Mouse (Mus musculus) left cerebral cortex, postnatal 10 days (tissue): Measurements from ENCODE around the gene Slc25a11. TPM values are rescaled to one million over a fixed set of nuclear protein-coding genes. Genes with fewer than 3 reads are reported as not detected.

Experiments used
- DNase-seq, 2 experiments: peaks; one replicate each; pipeline ENCODE4 v3.0.0; 2021 to 2022; ENCODE audit warnings: low spot score in 2 of 2, mixed read lengths in 1 of 2; ENCODE audit errors: extremely low spot score in 1 of 2
- intact Hi-C: fragments of 180-260 bp; cut with DNase I; formaldehyde crosslinking; loops from one replicate; pipeline ENCODE4 v1.15.1; 2025
- total RNA-seq, 2 experiments: library from RNA; stranded (reverse); gene quantifications; 2 replicates each; pipeline ENCODE4 v1.2.3; 2021

The Slc25a11 gene
- total RNA-seq, 2 experiments from 2014 or later = 112 to 121 TPM

DNA sequence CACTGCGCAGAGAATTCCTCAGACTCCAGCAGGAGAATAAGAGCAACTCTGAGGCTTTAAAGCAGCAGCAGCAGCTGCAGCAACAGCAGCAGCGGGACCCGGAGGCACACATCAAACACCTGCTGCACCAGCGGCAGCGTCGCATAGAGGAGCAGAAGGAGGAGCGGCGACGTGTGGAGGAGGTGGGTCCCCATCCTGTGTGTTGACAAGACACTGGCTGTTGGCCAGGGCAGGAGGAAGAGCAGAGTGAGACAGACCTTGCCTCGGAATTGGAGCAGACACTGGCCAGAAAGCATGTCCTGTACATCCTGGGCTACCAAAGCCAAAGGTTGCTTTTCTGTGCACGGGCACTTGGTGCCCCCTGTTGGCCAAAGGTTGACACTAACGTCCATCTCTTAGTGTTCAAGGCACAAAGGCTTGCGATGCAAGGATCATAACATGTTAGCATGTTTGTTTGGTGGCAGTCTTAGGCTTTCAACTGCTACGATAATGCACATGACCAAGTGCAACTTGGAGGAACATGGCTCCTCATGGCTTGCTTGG is 42.2 kb downstream of the Slc25a11 start:
- intact Hi-C loops = loop anchor here (5.0 kb wide), 2 partner anchors 63 to 88 kb away; partner anchors contain the start of genes Gltpd2 and Pld2
- peak; percentile 46 to 76 for DNase-seq

DNA sequence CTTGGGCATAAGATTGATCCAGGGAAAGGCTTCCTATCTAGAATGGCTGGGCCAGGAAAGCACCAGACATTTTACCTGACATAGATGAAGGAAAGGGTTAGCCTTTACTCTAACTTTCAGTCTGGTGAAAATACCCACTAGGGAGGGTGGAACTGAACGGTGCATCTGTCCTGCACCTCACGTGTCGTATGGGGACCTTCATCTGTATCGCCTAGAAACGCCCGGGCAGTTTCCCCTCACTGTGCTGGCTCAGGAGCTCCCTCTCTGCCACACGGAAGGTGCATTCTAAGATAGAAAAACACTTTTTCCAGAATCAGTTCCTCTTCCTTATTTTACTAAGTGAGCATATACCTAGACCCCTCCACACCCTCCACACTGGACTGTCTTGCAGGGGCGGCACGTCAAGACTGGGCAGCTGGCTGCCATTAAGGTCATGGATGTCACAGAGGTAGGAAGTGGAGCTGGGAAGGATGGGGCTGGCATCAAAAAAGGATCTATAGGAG is 48.8 kb downstream of the Slc25a11 start:
- no peak for DNase-seq
- intact Hi-C loops = loop anchor here (5.0 kb wide), 1 partner anchor 36 kb away; the partner anchor contains the start of gene Mink1

DNA sequence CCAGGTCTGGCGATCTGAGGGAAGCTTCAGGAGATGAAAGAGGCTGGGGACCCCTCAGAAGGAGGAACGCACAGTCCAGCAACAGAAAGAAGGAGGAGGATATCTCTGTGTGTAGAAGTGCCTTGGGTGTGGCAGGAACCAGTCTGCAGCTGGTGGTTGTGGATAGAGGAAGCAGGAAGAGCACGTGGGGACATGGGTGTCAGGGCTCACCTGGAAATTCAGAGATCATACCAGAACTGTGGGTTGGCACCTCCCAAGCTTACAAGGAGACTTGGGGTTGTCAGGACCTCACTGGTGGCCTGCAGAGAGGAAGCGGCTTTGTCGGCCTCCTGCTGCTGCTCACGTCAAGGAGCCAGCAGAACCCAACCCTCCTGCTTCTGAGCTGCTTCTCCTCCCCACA is 50.0 kb downstream of the Slc25a11 start:
- DNase-seq = no peak
- intact Hi-C loops = loop anchor here (5.0 kb wide), 1 partner anchor 35 kb away; the partner anchor contains the start of gene Mink1

DNA sequence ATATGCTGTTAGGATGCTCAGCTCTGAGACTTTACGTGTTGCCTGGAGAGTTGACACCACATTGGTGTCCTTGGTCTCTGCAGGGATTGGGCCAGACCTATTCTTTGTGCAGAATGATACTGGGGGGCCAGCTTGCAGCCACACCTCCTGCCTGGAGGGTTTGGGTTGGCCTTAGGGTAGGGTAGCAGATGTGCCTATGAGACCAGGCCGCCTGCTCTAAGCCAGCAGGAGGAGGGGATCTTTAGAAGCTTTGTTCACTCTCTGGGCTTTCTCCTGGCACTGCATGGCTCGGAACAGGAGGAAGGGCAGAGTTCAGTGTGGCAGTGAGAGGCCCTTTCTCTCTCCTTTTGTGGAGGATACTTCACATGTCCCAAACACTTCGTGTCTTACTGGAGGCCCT is 51.2 kb downstream of the Slc25a11 start:
- no peak for DNase-seq
- intact Hi-C loops = loop anchor here (5.0 kb wide), 1 partner anchor 34 kb away; the partner anchor contains the start of gene Mink1

DNA sequence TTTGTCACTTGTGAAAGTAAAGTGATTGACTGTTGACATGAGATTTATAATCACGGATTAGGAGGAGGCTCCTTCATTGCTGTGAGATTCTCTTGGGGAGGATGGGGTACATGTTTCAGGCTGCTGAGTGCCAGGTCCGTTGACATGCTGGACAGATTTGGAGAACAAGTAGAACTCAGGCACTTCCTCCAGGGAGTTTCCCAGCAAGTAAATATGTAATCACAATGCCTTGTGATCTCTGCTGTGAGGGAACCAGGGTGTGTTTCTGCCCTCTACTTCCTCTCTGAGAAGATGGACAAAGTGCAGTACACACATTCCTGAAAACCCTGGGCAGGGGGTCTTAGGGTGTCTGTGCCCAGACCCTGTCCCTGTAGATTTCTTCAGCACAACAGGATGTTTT is 51.6 kb downstream of the Slc25a11 start:
- intact Hi-C loops = loop anchor here (5.0 kb wide), 1 partner anchor 33 kb away; the partner anchor contains the start of gene Mink1
- DNase-seq = no peak

DNA sequence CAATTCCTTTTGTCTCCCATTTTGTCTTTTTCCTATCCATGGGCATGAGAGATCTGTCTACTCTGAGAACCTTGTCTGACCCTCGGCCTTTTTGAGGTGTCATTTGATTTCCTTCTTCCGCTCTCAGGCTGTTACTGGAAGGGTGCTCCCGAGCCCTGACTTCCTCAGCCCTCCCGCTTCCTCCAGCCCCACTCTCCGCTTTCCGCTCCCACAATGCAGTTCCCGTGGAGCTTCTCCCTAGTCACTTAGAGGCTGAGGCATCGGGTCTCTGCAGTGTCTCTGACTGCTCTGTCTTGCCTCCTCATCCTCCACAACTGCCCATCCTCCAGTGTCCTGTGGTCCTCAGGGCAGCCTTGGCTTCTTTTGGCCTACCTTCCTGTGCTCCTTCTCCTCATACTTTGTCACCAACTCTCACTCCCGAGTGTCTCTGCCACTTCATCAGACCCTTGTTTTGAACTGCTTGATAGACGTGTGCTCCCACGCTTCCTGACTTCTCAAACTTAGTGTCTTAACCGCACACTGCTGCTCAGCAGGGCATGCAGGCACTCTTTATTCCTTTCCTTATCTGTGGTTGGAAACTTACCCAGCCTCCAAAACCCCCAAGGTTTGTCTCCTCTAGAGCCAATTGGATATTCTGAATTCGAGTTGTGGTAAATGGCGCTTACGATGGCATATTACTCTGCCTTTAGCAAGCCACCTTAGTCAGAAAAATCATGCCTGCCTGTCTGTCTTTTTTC is 52.9 kb downstream of the Slc25a11 start:
- intact Hi-C loops = no loop called here
- no peak for DNase-seq

Other genes starting within 250 kb of the Slc25a11 start
- gene Pelp1, start 237.4 kb downstream of the Slc25a11 start, total RNA-seq = 10 to 100 TPM; 48.1 to 48.6 TPM
- 10 to 100 TPM; 75.3 to 76.9 TPM for gene Arrb2, start 214.8 kb downstream of the Slc25a11 start, total RNA-seq
- gene Med11, start 195.6 kb downstream of the Slc25a11 start, total RNA-seq = 10 to 100 TPM; 20.7 to 23.1 TPM
- 1 to 10 TPM; 1.0 to 1.1 TPM for gene Zmynd15, start 188.0 kb downstream of the Slc25a11 start, total RNA-seq
- gene Cxcl16, start 187.5 kb downstream of the Slc25a11 start, total RNA-seq = under 1 TPM; 0.69 to 0.71 TPM
- 1 to 10 TPM; 1.4 to 1.5 TPM for gene Tm4sf5, start 142.2 kb downstream of the Slc25a11 start, total RNA-seq
- not detected for gene Vmo1, start 132.9 kb downstream of the Slc25a11 start, total RNA-seq
- not detected for gene Gltpd2, start 128.3 kb downstream of the Slc25a11 start, total RNA-seq
- gene Psmb6, start 122.1 kb downstream of the Slc25a11 start, total RNA-seq = 100 to 1,000 TPM; 218 to 220 TPM
- gene Gm40193, start 114.5 kb downstream of the Slc25a11 start, total RNA-seq = not detected
- gene Pld2, start 107.4 kb downstream of the Slc25a11 start, total RNA-seq = 10 to 100 TPM; 21.4 to 24.5 TPM
- 100 to 1,000 TPM; 252 to 262 TPM for gene Mink1, start 84.6 kb downstream of the Slc25a11 start, total RNA-seq
- gene 4930544D05Rik, start 31.6 kb downstream of the Slc25a11 start, total RNA-seq = 1 to 10 TPM in 1 of 2 experiments, under 1 TPM in 1; 0.45 to 1.1 TPM
- under 1 TPM in 1 of 2 experiments, not detected in 1; 0.75 TPM for gene Chrne, start 28.3 kb downstream of the Slc25a11 start, total RNA-seq
- gene Gp1ba, start 8.4 kb downstream of the Slc25a11 start, total RNA-seq = not detected
- 10 to 100 TPM; 62.2 to 62.7 TPM for gene Rnf167, start 244 bp downstream of the Slc25a11 start, total RNA-seq
- 100 to 1,000 TPM; 286 to 295 TPM for gene Pfn1, start 7.2 kb upstream of the Slc25a11 start, total RNA-seq
- gene Eno3, start 9.7 kb upstream of the Slc25a11 start, total RNA-seq = 10 to 100 TPM in 1 of 2 experiments, 1 to 10 TPM in 1; 9.2 to 10.9 TPM
- 10 to 100 TPM; 50.1 to 52.9 TPM for gene Spag7, start 21.9 kb upstream of the Slc25a11 start, total RNA-seq
- gene Camta2, start 40.6 kb upstream of the Slc25a11 start, total RNA-seq = 100 to 1,000 TPM; 151 to 152 TPM
- 1 to 10 TPM; 1.2 to 2.0 TPM for gene Inca1, start 52.7 kb upstream of the Slc25a11 start, total RNA-seq
- 10 to 100 TPM; 38.6 to 41.8 TPM for gene Kif1c, start 53.1 kb upstream of the Slc25a11 start, total RNA-seq
- gene Zfp3, start 116.7 kb upstream of the Slc25a11 start, total RNA-seq = 10 to 100 TPM; 13.8 to 15.8 TPM
- not detected for gene Scimp, start 165.1 kb upstream of the Slc25a11 start, total RNA-seq
- gene Rabep1, start 197.3 kb upstream of the Slc25a11 start, total RNA-seq = 100 to 1,000 TPM; 113 to 115 TPM